Mouse (Mus musculus) olfactory bulb, adult 2 months (tissue): ENCODE measurements at regions not wholly inside any gene's neighbourhood (a gene's known extent, or its start where the extent isn't known, plus 50 kb on each side); places are given as distances from the start of the nearest gene placed in this dataset.

Source experiments
- CTCF ChIP-seq: fragments of 200-500 bp; IDR thresholded peaks from 2 replicates; pipeline ENCODE4 v1.5.1; 2012; ENCODE audit warnings: low read depth, mild to moderate bottlenecking, low read length, moderate library complexity; ENCODE audit not compliant: insufficient read depth
- POLR2A ChIP-seq: fragments of 200-500 bp; IDR thresholded peaks from 2 replicates; pipeline ENCODE4 v1.6.1; 2012; ENCODE audit warnings: mild to moderate bottlenecking, low read depth, low read length, moderate library complexity; ENCODE audit not compliant: insufficient read depth

- TF ChIP-seq POLR2A, result no peak
- TF ChIP-seq CTCF, result no peak
These were observed 226.7 kb downstream of the Bcl2l11 start for GRCm38 (mm10) chr2:128352533-128352932.
